Mouse (Mus musculus) MEL (cell line): ENCODE data around the gene Rorb.

ENCODE experiments used
- CTCF ChIP-seq, 3 experiments: IDR thresholded peaks in 2 of 3; conservative IDR thresholded peaks in 1 of 3; 2 replicates each; pipeline ENCODE4 v1.5.1; 2011 to 2012; ENCODE audit warnings: low read length in 3 of 3, low read depth in 2 of 3, mild to moderate bottlenecking in 2 of 3, improper control_type of control experiment in 1 of 3, inconsistent platforms in 1 of 3, mixed read lengths in 1 of 3, moderate library complexity in 1 of 3; ENCODE audit not compliant: control insufficient read depth in 1 of 3, insufficient read depth in 1 of 3, poor library complexity in 1 of 3, severe bottlenecking in 1 of 3
- EP300 ChIP-seq, 2 experiments: IDR thresholded peaks; 2 replicates each; pipeline ENCODE4 v1.6.1; 2011; ENCODE audit warnings: improper control_type of control experiment in 2 of 2, low read length in 2 of 2, low read depth in 1 of 2, mild to moderate bottlenecking in 1 of 2
- HCFC1 ChIP-seq: IDR thresholded peaks from 2 replicates; pipeline ENCODE4 v1.6.1; 2012; ENCODE audit warnings: low read depth, mild to moderate bottlenecking, inconsistent platforms, low read length, improper control_type of control experiment, moderate library complexity
- SIN3A ChIP-seq: IDR thresholded peaks from 2 replicates; pipeline ENCODE4 v1.6.1; 2012; ENCODE audit warnings: low read length, improper control_type of control experiment, inconsistent platforms
- TAL1 ChIP-seq: IDR thresholded peaks from 2 replicates; pipeline ENCODE4 v1.6.1; 2012; ENCODE audit warnings: mild to moderate bottlenecking, inconsistent platforms, low read length, moderate library complexity, mixed read lengths
- ZNF384 ChIP-seq: IDR thresholded peaks from 2 replicates; pipeline ENCODE4 v1.6.1; 2012; ENCODE audit warnings: low read depth, mild to moderate bottlenecking, inconsistent platforms, low read length, improper control_type of control experiment

DNA sequence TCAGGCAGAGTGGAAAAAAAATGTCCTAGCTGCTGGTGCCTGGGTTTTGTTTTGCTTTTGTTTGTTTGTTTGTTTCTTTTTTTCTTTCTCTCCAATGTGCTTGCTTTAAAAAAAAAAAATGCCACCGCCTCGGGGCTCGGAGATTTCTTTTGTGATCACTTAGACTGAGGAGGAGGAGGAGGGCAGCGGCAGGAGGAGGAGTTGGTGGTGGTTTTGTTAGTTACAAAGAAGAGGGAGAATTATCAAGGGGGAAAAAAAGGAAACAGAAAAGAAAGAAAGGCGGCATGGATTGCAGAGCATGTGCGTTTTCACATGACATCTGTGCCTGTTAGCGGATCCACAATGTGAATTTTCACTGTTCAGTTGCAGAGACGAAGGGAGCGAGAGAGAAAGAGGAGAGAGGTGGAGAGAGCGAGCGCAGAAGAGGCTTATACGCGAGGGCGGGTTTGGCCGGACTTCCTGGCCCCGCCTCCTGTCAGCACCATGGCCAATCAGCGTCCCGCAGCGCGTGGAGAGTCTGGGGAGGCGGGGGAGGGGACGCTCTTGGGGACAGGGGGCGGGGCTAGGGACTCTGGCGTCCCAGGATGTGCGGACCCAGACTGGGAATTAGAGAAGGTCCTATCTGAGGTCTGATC lies at the start of gene Rorb:
- TF ChIP-seq CTCF (IDR thresholded peaks at IDR 0.05 in 2 of 3, conservative IDR thresholded peaks at IDR 0.05 in 1 of 3; ENCODE audit: control insufficient read depth in 1 of 3, insufficient read depth in 1 of 3, low read depth in 2 of 3, low read length in 3 of 3, poor library complexity in 1 of 3, severe bottlenecking in 1 of 3), result no peak
- TF ChIP-seq SIN3A, result no peak
- TF ChIP-seq ZNF384, result no peak
- TF ChIP-seq EP300 (IDR thresholded peaks at IDR 0.05; ENCODE audit: low read depth in 1 of 2, low read length in 2 of 2), result no peak
- no peak for TF ChIP-seq TAL1
- no peak for TF ChIP-seq HCFC1
